Mouse (Mus musculus): ENCODE measurements around the gene Clec16a. TPM values are rescaled to one million over a fixed set of nuclear protein-coding genes. Genes with fewer than 3 reads are reported as not detected.

Clec16a gene
- total and polyA plus RNA-seq, 3 experiments = 20.0 to 24.2 (median 20.5) TPM

- in situ Hi-C loops (cut with MboI; ENCODE audit: low pct_ligation_motif_present, low pct_unique_long_range_greater_than_20kb, low sequenced_read_pairs) (no loop called here), dilution Hi-C loops (cut with MboI; ENCODE audit: extremely low pct_ligation_motif_present, extremely low pct_unique_long_range_greater_than_20kb, low sequenced_read_pairs) (no loop called here)
- peaks cover 2 to 6% of the 10 kb centered on the region in 2 experiments; a peak in 2 of 4 replicates for H3K4me1 ChIP-seq (ENCODE audit: control insufficient read depth in 1 of 2, insufficient read depth in 2 of 2)
- H3K27me3 ChIP-seq (replicated peaks) = no peaks in the 10 kb centered on the region
- H3K4me3 ChIP-seq (replicated peaks in 1 of 3; ENCODE audit: low read depth in 2 of 3, low read length in 2 of 3, poor library complexity in 1 of 3) = no peak overlapping the region
- no peak for DNase-seq (ENCODE audit: extremely low read depth)
- H3K9ac ChIP-seq (ENCODE audit: insufficient read depth, low read depth) = no peak overlapping the region
- no peaks in the 10 kb centered on the region for H3K79me2 ChIP-seq (replicated peaks; ENCODE audit: control insufficient read depth, extremely low read depth, insufficient read depth, poor library complexity, severe bottlenecking)
- no peaks in the 10 kb centered on the region for H3K36me3 ChIP-seq (replicated peaks in 1 of 2; ENCODE audit: control insufficient read depth in 1 of 2, insufficient read depth in 1 of 2, low read length in 1 of 2)
- no peaks in the 10 kb centered on the region for H3K9me3 ChIP-seq (replicated peaks; ENCODE audit: low read length)
- H3K4me2 ChIP-seq (ENCODE audit: insufficient read depth, low read depth, poor library complexity, severe bottlenecking) = no peak overlapping the region
- no peak overlapping the region for H3K27ac ChIP-seq (ENCODE audit: insufficient read depth, low read depth)
- TF ChIP-seq PAX5 (IDR thresholded peaks at IDR 0.05; ENCODE audit: low read length) (no peak), EP300 (IDR thresholded peaks at IDR 0.05; ENCODE audit: low read length) (no peak), MAX (IDR thresholded peaks at IDR 0.05; ENCODE audit: low read length) (no peak), ELF1 (IDR thresholded peaks at IDR 0.05; ENCODE audit: low read depth, low read length) (no peak), CHD2 (IDR thresholded peaks at IDR 0.05; ENCODE audit: low read length) (no peak), SIN3A (IDR thresholded peaks at IDR 0.05; ENCODE audit: low read length) (no peak), KAT2A (IDR thresholded peaks at IDR 0.05; ENCODE audit: insufficient replicate concordance, low read length) (no peak), USF1 (IDR thresholded peaks at IDR 0.05; ENCODE audit: low read depth, low read length) (no peak), JUN (IDR thresholded peaks at IDR 0.05; ENCODE audit: insufficient read depth, low read depth, low read length) (no peak)
Measured at GRCm38 (mm10) chr16:10715632-10716031, 170.5 kb downstream of the Clec16a start.

GRCm38 (mm10) chr16:10716696-10717095, 171.6 kb downstream of the Clec16a start:
- H3K27me3 ChIP-seq (replicated peaks) = no peaks in the 10 kb centered on the region
- H3K4me3 ChIP-seq (replicated peaks in 1 of 3; ENCODE audit: low read depth in 2 of 3, low read length in 2 of 3, poor library complexity in 1 of 3) = no peak overlapping the region
- H3K36me3 ChIP-seq (replicated peaks in 1 of 2; ENCODE audit: control insufficient read depth in 1 of 2, insufficient read depth in 1 of 2, low read length in 1 of 2) = no peaks in the 10 kb centered on the region
- peaks cover 2 to 8% of the 10 kb centered on the region in 2 experiments; a peak in 2 of 4 replicates for H3K4me1 ChIP-seq (ENCODE audit: control insufficient read depth in 1 of 2, insufficient read depth in 2 of 2)
- H3K79me2 ChIP-seq (replicated peaks; ENCODE audit: control insufficient read depth, extremely low read depth, insufficient read depth, poor library complexity, severe bottlenecking) = no peaks in the 10 kb centered on the region
- no peak for TF ChIP-seq MAX (IDR thresholded peaks at IDR 0.05; ENCODE audit: low read length)
- no peak for TF ChIP-seq ELF1 (IDR thresholded peaks at IDR 0.05; ENCODE audit: low read depth, low read length)
- TF ChIP-seq MAFK (IDR thresholded peaks at IDR 0.05; ENCODE audit: insufficient replicate concordance, low read length) = no peak
- TF ChIP-seq CHD2 (IDR thresholded peaks at IDR 0.05; ENCODE audit: low read length) = no peak
- TF ChIP-seq IRF4 (IDR thresholded peaks at IDR 0.05; ENCODE audit: low read depth, low read length) = no peak
- TF ChIP-seq E2F4 (IDR thresholded peaks at IDR 0.05; ENCODE audit: insufficient replicate concordance, low read depth, low read length) = no peak
- no peak for TF ChIP-seq HCFC1 (IDR thresholded peaks at IDR 0.05; ENCODE audit: low read depth, low read length)
- TF ChIP-seq ETS1 (conservative IDR thresholded peaks at IDR 0.05; ENCODE audit: low read depth, low read length) = no peak
- TF ChIP-seq MEF2A (IDR thresholded peaks at IDR 0.05; ENCODE audit: borderline replicate concordance, low read depth, low read length) = no peak
- TF ChIP-seq BHLHE40 (IDR thresholded peaks at IDR 0.05; ENCODE audit: low read depth, low read length) = no peak
- TF ChIP-seq GABPA (IDR thresholded peaks at IDR 0.05; ENCODE audit: insufficient replicate concordance, low read depth, low read length) = no peak
- TF ChIP-seq MYC (IDR thresholded peaks at IDR 0.05; ENCODE audit: low read depth, low read length) = no peak
- no peak for TF ChIP-seq NRF1 (IDR thresholded peaks at IDR 0.05; ENCODE audit: low read depth, low read length)
- no peak for TF ChIP-seq UBTF (IDR thresholded peaks at IDR 0.05; ENCODE audit: low read depth, low read length)
- no peak for TF ChIP-seq JUN (IDR thresholded peaks at IDR 0.05; ENCODE audit: insufficient read depth, low read depth, low read length)
- TF ChIP-seq CHD1 (IDR thresholded peaks at IDR 0.05; ENCODE audit: low read depth, low read length) = no peak
- no peak for TF ChIP-seq TBP (conservative IDR thresholded peaks at IDR 0.05; ENCODE audit: low read depth, low read length)
- no peak for DNase-seq (ENCODE audit: extremely low read depth)
- dilution Hi-C loops (cut with MboI; ENCODE audit: extremely low pct_ligation_motif_present, extremely low pct_unique_long_range_greater_than_20kb, low sequenced_read_pairs) = no loop called here
- no peak overlapping the region for H3K27ac ChIP-seq (ENCODE audit: insufficient read depth, low read depth)
- no peak overlapping the region for H3K4me2 ChIP-seq (ENCODE audit: insufficient read depth, low read depth, poor library complexity, severe bottlenecking)
- H3K9ac ChIP-seq (ENCODE audit: insufficient read depth, low read depth) = no peak overlapping the region
- no peaks in the 10 kb centered on the region for H3K9me3 ChIP-seq (replicated peaks; ENCODE audit: low read length)
- in situ Hi-C loops (cut with MboI; ENCODE audit: low pct_ligation_motif_present, low pct_unique_long_range_greater_than_20kb, low sequenced_read_pairs) = no loop called here
